9 mouse cellular contexts compared by ENCODE assay signal in genomic region chr11:94596311-94596852, GRCm38 (mm10). TPM values are rescaled to one million over a fixed set of nuclear protein-coding genes. Genes with fewer than 3 reads are reported as not detected.
DNase-seq lines count a peak whose midpoint lies in the region; ATAC-seq lines count a peak whose summit lies in the region.
"Had no signal": no experiment of that assay in that cellular context is flagged by ENCODE, and none has a peak within 500 bp of the region (broad histone marks: within the 10 kb centered on the region; RNA-seq: fewer than 3 reads in every experiment).

No protein-coding gene starts in this region.

- peak; percentile 22 for DNase-seq in 3134 (ENCODE audit: extremely low read depth, insufficient read length, low spot score)
- peak; percentile 45 for DNase-seq in A20 (ENCODE audit: low read depth, low spot score)
- DNase-seq in natural killer cell, adult 2 months (ENCODE audit: low spot score in 2 of 2) = peak; percentile 59 to 75
- DNase-seq in layer of hippocampus, adult 9-10 months (ENCODE audit: low spot score) = no peak
- DNase-seq in gastrocnemius, adult 18-20 months (ENCODE audit: low spot score) = no peak
- no peak for DNase-seq in layer of hippocampus, adult 11-12 months (ENCODE audit: low spot score)
- DNase-seq: heart, adult 2 months; layer of hippocampus, adult 9-11 months had no signal

- peak; percentile 73 to 75 for ATAC-seq in hematopoietic stem cell, adult 5-6 weeks (replicated peaks in 1 of 2; ENCODE audit: insufficient read depth in 1 of 2, low FRiP score in 2 of 2, low TSS enrichment in 1 of 2, low read depth in 1 of 2, poor library complexity in 2 of 2, severe bottlenecking in 2 of 2)

RNA-seq across cellular contexts. Expression of gene Acsf2, which starts 5.3 kb away (rescaled TPM):
- total RNA-seq in hematopoietic stem cell, adult 5-6 weeks (2017) = 8.0 and 10.4 TPM in 2 replicates
- total RNA-seq in gastrocnemius, adult 18-20 months (2021) = 1 to 10 TPM; 1.6 to 2.1 TPM

RNA-seq across cellular contexts. Expression of gene Chad, which starts 31.5 kb away (rescaled TPM):
- total RNA-seq in hematopoietic stem cell, adult 5-6 weeks (2017) = 0.40 and 0.44 TPM in 2 replicates
- 10 to 100 TPM; 12.6 to 25.2 TPM for total RNA-seq in gastrocnemius, adult 18-20 months (2021)

RNA-seq across cellular contexts. Expression of gene Lrrc59, which starts 33.2 kb away (rescaled TPM):
- 95.1 and 117 TPM in 2 replicates for total RNA-seq in hematopoietic stem cell, adult 5-6 weeks (2017)
- total RNA-seq in gastrocnemius, adult 18-20 months (2021) = 10 to 100 TPM; 34.8 to 35.3 TPM

RNA-seq across cellular contexts. Expression of gene Rsad1, which starts 47.3 kb away (rescaled TPM):
- 10.8 and 12.8 TPM in 2 replicates for total RNA-seq in hematopoietic stem cell, adult 5-6 weeks (2017)
- total RNA-seq in gastrocnemius, adult 18-20 months (2021) = 1 to 10 TPM; 2.7 to 3.4 TPM

RNA-seq across cellular contexts. Expression of gene Mrpl27, which starts 57.2 kb away (rescaled TPM):
- 31.3 and 36.5 TPM in 2 replicates for total RNA-seq in hematopoietic stem cell, adult 5-6 weeks (2017)
- 10 to 100 TPM; 43.0 to 49.5 TPM for total RNA-seq in gastrocnemius, adult 18-20 months (2021)

Comparison
In these comparisons a context has a peak if more than half of its experiments do, and no peak if none do; other contexts are left out.
1. DNase-seq: peak in 3134 (single experiment), A20 (single experiment) and natural killer cell, adult 2 months (2 of 2); none in layer of hippocampus, adult 9-10 months (single experiment), gastrocnemius, adult 18-20 months (single experiment) and layer of hippocampus, adult 11-12 months (single experiment).